Mouse (Mus musculus): ENCODE data around the gene Cnnm3.

- TF ChIP-seq CTCF (IDR thresholded peaks at IDR 0.05; ENCODE audit: extremely low read depth, insufficient read length, insufficient replicate concordance, low read depth, low read length) (no peak), POLR2A (IDR thresholded peaks at IDR 0.05; ENCODE audit: low read depth, low read length) (no peak)
Measured at GRCm38 (mm10) chr1:36540807-36541206, 29.1 kb downstream of the Cnnm3 start.

All from small intestine, adult 2 months (tissue).